Mouse (Mus musculus) monocyte, adult 2 months (primary cell): ENCODE data around the gene Gm16442.
"Not testable (repeated sequence)": the region's sequence is repeated elsewhere in the genome, so short reads cannot be mapped to it uniquely, and the experiment has no call there.

Experiments used
- DNase-seq, 2 experiments: peaks; one replicate each; pipeline ENCODE4 v3.0.0; 2022; ENCODE audit warnings: low spot score in 2 of 2, low read depth in 1 of 2

The Gm16442 gene

GRCm38 (mm10) chr7:20122479-20122878 is at the start of gene Gm16442:
Gene Gm16442, minus strand, starts transcription at chr7:20122579.
- not testable (repeated sequence) for DNase-seq

- DNase-seq: not testable (repeated sequence)
Observed at GRCm38 (mm10) chr7:20168277-20168676, 45.9 kb upstream of the Gm16442 start, which contains the start of gene Vmn1r94. Gene Vmn1r94, minus strand, starts transcription at chr7:20168377.

GRCm38 (mm10) chr7:20138988-20139387 is 16.6 kb upstream of the Gm16442 start, which contains the start of gene Vmn1r93:
Gene Vmn1r93, minus strand, starts transcription at chr7:20139088.
- DNase-seq: not testable (repeated sequence)

GRCm38 (mm10) chr7:20099380-20099779 is 23.0 kb downstream of the Gm16442 start, which contains the start of gene Vmn1r91:
Gene Vmn1r91, plus strand, starts transcription at chr7:20099680.
- not testable (repeated sequence) for DNase-seq

- not testable (repeated sequence) for DNase-seq
Observed at GRCm38 (mm10) chr7:20078118-20078517, 44.3 kb downstream of the Gm16442 start.
